Mouse (Mus musculus): ENCODE data around the gene Vangl1. TPM values are rescaled to one million over a fixed set of nuclear protein-coding genes. Genes with fewer than 3 reads are reported as not detected.

Gene Vangl1
- polyA plus RNA-seq, 1 experiment from 2014 or later, result 13.4 TPM

DNA sequence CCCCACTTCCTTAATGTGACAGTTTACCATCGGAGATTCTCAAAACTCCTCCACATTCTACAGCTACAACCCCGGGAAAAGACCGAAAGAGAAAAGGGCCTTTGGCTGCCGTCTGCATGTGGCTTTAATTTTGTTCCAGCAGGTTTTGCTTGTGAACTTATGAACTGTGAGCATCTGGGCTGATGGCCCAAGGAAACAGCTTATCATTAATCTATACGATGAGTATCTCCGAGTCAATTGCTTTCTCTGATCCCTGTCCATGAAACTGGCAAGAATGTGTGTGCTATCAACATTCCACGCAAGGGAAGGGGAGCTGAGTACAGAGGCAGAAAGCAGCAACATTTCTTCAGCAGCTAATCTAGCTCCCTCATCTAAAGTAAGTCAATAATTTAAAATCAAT is 54.6 kb downstream of the Vangl1 start:
- DNase-seq (ENCODE audit: low spot score), result peak; percentile 17
- Histone ChIP-seq H3K4me2 (ENCODE audit: low read depth) (no peak overlapping the region), H3K9me3 (ENCODE audit: control insufficient read depth, low read length) (no peaks in the 10 kb centered on the region), H3K4me3 (ENCODE audit: low read depth, low read length) (no peak overlapping the region), H3K9ac (ENCODE audit: low read length) (no peak overlapping the region), H3K4me1 (ENCODE audit: control insufficient read depth, insufficient read depth, low read length) (peaks cover 6% of the 10 kb centered on the region), H3K27me3 (ENCODE audit: control insufficient read depth, insufficient read depth, low read length) (no peaks in the 10 kb centered on the region), H3K36me3 (ENCODE audit: control insufficient read depth, insufficient read depth, low read length) (no peaks in the 10 kb centered on the region), H3K27ac (ENCODE audit: low read depth, low read length) (no peak overlapping the region)
- no peak for ATAC-seq (ENCODE audit: insufficient read depth, low FRiP score, low TSS enrichment)
- 53% methylated on average over 7 of the region's 7 CpGs for WGBS

DNA sequence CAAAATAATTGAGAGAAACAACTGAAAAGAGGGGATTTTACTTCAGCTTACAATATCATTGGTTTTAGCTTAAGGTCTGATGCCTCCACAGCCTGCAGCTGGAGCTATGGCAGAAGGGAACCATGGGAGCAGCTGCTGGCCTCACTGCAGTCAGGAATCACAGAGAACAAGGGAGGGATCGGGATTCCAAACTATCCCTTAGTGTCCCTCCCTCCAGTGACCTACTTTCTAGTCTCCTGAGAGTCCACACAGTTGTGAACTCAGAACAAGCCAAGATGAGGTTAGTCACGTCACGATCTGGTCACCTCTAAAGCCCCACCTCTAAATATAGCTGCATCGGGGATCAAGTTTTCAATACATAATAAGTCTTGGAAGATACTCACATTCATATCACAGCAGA is 57.3 kb downstream of the Vangl1 start:
- ATAC-seq (ENCODE audit: insufficient read depth, low FRiP score, low TSS enrichment), result no peak
- WGBS, result 77% methylated on average over 4 of the region's 4 CpGs

DNA sequence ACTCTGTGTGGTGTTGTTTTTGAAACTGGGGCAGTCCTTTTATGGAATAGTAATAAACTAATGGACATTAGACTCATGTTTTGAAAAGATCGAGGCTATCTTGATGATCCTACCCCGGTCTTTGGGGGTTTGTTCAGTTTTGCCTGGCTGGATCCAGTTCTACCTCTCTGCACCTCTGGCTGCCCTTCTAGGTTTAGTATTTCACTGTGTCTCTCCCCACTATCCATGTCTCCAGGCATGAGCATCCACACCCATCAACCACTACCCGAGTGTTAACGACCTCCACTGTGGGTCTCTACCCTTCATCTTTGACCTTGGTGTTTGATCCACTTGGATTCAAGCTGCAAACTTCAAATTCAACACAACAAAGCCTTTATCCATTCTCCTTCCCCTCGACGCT is 58.1 kb downstream of the Vangl1 start:
- Histone ChIP-seq H3K9ac (ENCODE audit: low read length) (no peak overlapping the region), H3K27me3 (ENCODE audit: control insufficient read depth, insufficient read depth, low read length) (no peaks in the 10 kb centered on the region), H3K27ac (ENCODE audit: low read depth, low read length) (no peak overlapping the region), H3K4me2 (ENCODE audit: low read depth) (no peak overlapping the region), H3K4me1 (ENCODE audit: control insufficient read depth, insufficient read depth, low read length) (peaks cover 6% of the 10 kb centered on the region), H3K9me3 (ENCODE audit: control insufficient read depth, low read length) (no peaks in the 10 kb centered on the region), H3K36me3 (ENCODE audit: control insufficient read depth, insufficient read depth, low read length) (no peaks in the 10 kb centered on the region), H3K4me3 (ENCODE audit: low read depth, low read length) (no peak overlapping the region)
- ATAC-seq (ENCODE audit: insufficient read depth, low FRiP score, low TSS enrichment) (no peak), DNase-seq (ENCODE audit: low spot score) (no peak)
- WGBS, result 69% methylated on average over 6 of the region's 6 CpGs

More for the DNA sequence above, 57.3 kb downstream of the Vangl1 start:
- no peak overlapping the region for H3K27ac ChIP-seq (ENCODE audit: low read depth, low read length)
- no peaks in the 10 kb centered on the region for H3K9me3 ChIP-seq (ENCODE audit: control insufficient read depth, low read length)
- H3K4me2 ChIP-seq (ENCODE audit: low read depth), result no peak overlapping the region
- H3K36me3 ChIP-seq (ENCODE audit: control insufficient read depth, insufficient read depth, low read length), result no peaks in the 10 kb centered on the region
- no peak overlapping the region for H3K9ac ChIP-seq (ENCODE audit: low read length)
- no peak overlapping the region for H3K4me3 ChIP-seq (ENCODE audit: low read depth, low read length)
- DNase-seq (ENCODE audit: low spot score), result no peak
- H3K4me1 ChIP-seq (ENCODE audit: control insufficient read depth, insufficient read depth, low read length), result peaks cover 6% of the 10 kb centered on the region
- no peaks in the 10 kb centered on the region for H3K27me3 ChIP-seq (ENCODE audit: control insufficient read depth, insufficient read depth, low read length)

DNA sequence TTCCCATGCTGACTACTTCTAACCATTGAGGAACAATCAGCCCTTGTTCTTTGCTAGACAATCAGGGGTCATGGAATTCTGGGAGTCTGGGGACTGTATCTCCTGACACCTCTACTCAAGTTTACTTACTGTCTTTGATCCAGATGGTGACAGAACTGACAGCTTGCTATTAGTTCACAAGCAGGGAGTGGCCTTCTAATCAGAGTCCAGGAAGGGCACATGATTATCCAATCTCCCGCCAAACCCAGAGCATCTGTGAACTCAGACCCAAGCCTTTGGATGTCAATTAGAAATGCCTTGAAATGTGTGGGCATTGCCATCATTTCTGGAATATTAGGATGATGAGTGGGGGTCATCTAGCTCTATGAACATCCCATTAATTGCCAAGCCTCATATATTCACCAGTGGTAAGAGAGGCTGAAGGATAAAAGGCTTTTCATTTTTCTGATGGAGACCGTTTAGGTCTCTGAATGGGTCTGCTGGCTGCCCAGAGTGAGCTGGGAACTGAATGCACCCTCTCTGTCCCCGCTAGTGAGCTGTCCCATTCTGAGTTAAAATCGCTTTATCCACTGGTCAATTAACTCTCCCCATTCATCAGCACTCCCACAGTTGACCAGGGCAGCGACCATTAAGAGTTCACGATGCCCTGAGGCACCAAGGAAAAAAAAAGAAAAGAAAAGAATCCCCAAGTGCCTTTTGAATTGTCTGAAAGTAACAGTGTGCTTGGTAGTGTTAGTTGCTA is 58.7 kb downstream of the Vangl1 start:
- H3K36me3 ChIP-seq (ENCODE audit: control insufficient read depth, insufficient read depth, low read length), result no peaks in the 10 kb centered on the region
- H3K4me1 ChIP-seq (ENCODE audit: control insufficient read depth, insufficient read depth, low read length), result peaks cover 6% of the 10 kb centered on the region
- no peak overlapping the region for H3K4me2 ChIP-seq (ENCODE audit: low read depth)
- H3K9me3 ChIP-seq (ENCODE audit: control insufficient read depth, low read length), result no peaks in the 10 kb centered on the region
- no peak overlapping the region for H3K27ac ChIP-seq (ENCODE audit: low read depth, low read length)
- WGBS, result 29% methylated on average over 6 of the region's 6 CpGs
- H3K4me3 ChIP-seq (ENCODE audit: low read depth, low read length), result no peak overlapping the region
- DNase-seq (ENCODE audit: low spot score) (peak; percentile 16), ATAC-seq (ENCODE audit: insufficient read depth, low FRiP score, low TSS enrichment) (no peak)
- H3K9ac ChIP-seq (ENCODE audit: low read length), result no peak overlapping the region
- no peaks in the 10 kb centered on the region for H3K27me3 ChIP-seq (ENCODE audit: control insufficient read depth, insufficient read depth, low read length)

DNA sequence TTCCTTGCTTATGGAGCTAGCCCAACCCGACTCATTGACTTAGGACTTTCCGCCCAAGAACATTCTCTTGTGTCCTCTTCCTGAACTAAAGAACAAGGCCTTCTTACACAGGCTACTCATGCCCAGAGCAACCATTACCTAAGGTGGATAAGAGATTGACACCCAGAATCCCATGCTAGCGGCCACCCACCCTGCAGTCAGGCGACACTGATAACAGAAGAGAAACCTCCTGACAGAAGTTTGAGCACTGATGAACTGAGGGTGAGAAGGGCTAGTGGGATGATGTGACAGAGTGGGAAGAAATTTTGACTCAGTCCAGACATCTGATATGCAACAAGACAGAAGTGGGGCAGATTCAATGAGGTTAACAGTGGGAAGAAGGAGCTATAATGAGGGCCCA is 60.1 kb downstream of the Vangl1 start:
- H3K27me3 ChIP-seq (ENCODE audit: control insufficient read depth, insufficient read depth, low read length), result no peaks in the 10 kb centered on the region
- ATAC-seq (ENCODE audit: insufficient read depth, low FRiP score, low TSS enrichment) (no peak), DNase-seq (ENCODE audit: low spot score) (no peak)
- no peak overlapping the region for H3K9ac ChIP-seq (ENCODE audit: low read length)
- peaks cover 3% of the 10 kb centered on the region; the same call in 1 of the 2 replicates for H3K4me1 ChIP-seq (ENCODE audit: control insufficient read depth, insufficient read depth, low read length)
- H3K36me3 ChIP-seq (ENCODE audit: control insufficient read depth, insufficient read depth, low read length), result no peaks in the 10 kb centered on the region
- H3K4me2 ChIP-seq (ENCODE audit: low read depth), result no peak overlapping the region
- H3K27ac ChIP-seq (ENCODE audit: low read depth, low read length), result no peak overlapping the region
- H3K9me3 ChIP-seq (ENCODE audit: control insufficient read depth, low read length), result no peaks in the 10 kb centered on the region
- H3K4me3 ChIP-seq (ENCODE audit: low read depth, low read length), result no peak overlapping the region
- 89% methylated on average over 4 of the region's 4 CpGs for WGBS

DNA sequence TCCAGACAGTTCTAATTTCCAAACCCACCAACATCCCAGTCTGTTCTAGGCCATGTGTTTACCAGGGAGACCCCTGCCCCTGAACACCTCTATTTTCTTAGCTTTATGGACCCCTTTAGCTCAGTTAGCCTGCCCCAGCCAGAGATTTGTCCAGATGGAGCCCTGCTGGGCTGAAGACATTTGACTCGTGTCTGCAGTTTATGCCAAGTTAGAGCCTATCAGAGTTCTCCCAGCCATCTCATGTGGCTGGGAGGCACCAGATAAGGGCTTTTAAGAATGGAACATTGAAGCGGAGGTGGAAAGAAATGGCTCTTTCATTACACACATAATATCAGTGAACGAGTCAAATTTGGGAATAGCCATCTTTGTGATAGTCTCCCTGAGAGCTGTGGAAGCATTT is 61.0 kb downstream of the Vangl1 start:
- Histone ChIP-seq H3K4me2 (ENCODE audit: low read depth) (no peak overlapping the region), H3K27me3 (ENCODE audit: control insufficient read depth, insufficient read depth, low read length) (no peaks in the 10 kb centered on the region), H3K4me1 (ENCODE audit: control insufficient read depth, insufficient read depth, low read length) (peaks cover 3% of the 10 kb centered on the region; the same call in 1 of the 2 replicates), H3K9me3 (ENCODE audit: control insufficient read depth, low read length) (no peaks in the 10 kb centered on the region), H3K4me3 (ENCODE audit: low read depth, low read length) (no peak overlapping the region), H3K9ac (ENCODE audit: low read length) (no peak overlapping the region), H3K27ac (ENCODE audit: low read depth, low read length) (no peak overlapping the region), H3K36me3 (ENCODE audit: control insufficient read depth, insufficient read depth, low read length) (no peaks in the 10 kb centered on the region)
- WGBS, result 85% methylated on average over 3 of the region's 3 CpGs
- DNase-seq (ENCODE audit: low spot score) (no peak), ATAC-seq (ENCODE audit: insufficient read depth, low FRiP score, low TSS enrichment) (no peak)

DNA sequence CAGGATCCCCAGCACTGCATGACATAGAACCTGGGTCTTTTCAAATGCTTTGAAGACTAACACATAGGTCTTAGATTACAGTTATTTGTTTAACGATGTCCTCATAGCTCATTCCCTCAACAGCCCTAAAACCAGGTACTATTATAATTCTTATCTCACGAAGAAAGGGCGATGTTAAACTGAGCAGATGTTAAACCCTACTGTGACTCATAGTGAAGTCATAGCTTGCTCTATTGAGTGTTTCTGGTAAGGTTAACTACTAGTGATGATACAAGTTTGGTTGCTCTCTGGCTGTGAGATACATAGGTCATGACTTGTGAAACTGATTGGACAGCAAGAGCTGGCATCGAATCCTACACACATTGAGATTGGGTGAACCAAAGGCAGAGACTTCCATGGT is 61.5 kb downstream of the Vangl1 start:
- no peaks in the 10 kb centered on the region for H3K27me3 ChIP-seq (ENCODE audit: control insufficient read depth, insufficient read depth, low read length)
- H3K9me3 ChIP-seq (ENCODE audit: control insufficient read depth, low read length), result no peaks in the 10 kb centered on the region
- no peaks in the 10 kb centered on the region for H3K36me3 ChIP-seq (ENCODE audit: control insufficient read depth, insufficient read depth, low read length)
- no peak for ATAC-seq (ENCODE audit: insufficient read depth, low FRiP score, low TSS enrichment)
- peaks cover 3% of the 10 kb centered on the region; the same call in 1 of the 2 replicates for H3K4me1 ChIP-seq (ENCODE audit: control insufficient read depth, insufficient read depth, low read length)
- H3K4me3 ChIP-seq (ENCODE audit: low read depth, low read length), result no peak overlapping the region
- no peak overlapping the region for H3K4me2 ChIP-seq (ENCODE audit: low read depth)
- DNase-seq (ENCODE audit: low spot score), result no peak
- no peak overlapping the region for H3K27ac ChIP-seq (ENCODE audit: low read depth, low read length)
- WGBS, result 96% methylated on average over 4 of the region's 4 CpGs
- no peak overlapping the region for H3K9ac ChIP-seq (ENCODE audit: low read length)

DNA sequence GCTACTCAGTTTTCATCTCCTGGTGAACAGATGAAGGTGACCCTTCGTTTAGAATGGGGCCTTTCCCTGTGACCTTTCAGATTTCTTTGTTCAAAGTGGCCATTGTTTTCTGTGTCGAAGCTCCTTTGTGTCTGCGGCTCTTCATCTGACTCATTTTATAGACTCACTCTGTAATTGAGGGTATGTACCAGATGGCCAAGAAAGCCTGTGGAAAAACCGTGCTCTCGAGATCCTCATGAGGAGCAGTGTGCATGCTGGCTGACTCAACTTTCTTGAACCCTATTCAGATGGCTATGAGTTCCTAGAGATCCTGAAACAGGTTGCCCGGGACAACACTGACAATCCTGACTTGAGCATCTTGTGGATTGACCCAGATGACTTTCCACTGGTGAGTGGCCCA is 62.6 kb downstream of the Vangl1 start:
- ATAC-seq (ENCODE audit: insufficient read depth, low FRiP score, low TSS enrichment) (no peak), DNase-seq (ENCODE audit: low spot score) (no peak)
- Histone ChIP-seq H3K9ac (ENCODE audit: low read length) (no peak overlapping the region), H3K4me1 (ENCODE audit: control insufficient read depth, insufficient read depth, low read length) (peaks cover 3% of the 10 kb centered on the region; the same call in 1 of the 2 replicates), H3K27ac (ENCODE audit: low read depth, low read length) (no peak overlapping the region), H3K4me3 (ENCODE audit: low read depth, low read length) (no peak overlapping the region), H3K9me3 (ENCODE audit: control insufficient read depth, low read length) (no peaks in the 10 kb centered on the region), H3K36me3 (ENCODE audit: control insufficient read depth, insufficient read depth, low read length) (no peaks in the 10 kb centered on the region), H3K27me3 (ENCODE audit: control insufficient read depth, insufficient read depth, low read length) (no peaks in the 10 kb centered on the region), H3K4me2 (ENCODE audit: low read depth) (no peak overlapping the region)
- WGBS, result 38% methylated on average over 6 of the region's 6 CpGs

DNA sequence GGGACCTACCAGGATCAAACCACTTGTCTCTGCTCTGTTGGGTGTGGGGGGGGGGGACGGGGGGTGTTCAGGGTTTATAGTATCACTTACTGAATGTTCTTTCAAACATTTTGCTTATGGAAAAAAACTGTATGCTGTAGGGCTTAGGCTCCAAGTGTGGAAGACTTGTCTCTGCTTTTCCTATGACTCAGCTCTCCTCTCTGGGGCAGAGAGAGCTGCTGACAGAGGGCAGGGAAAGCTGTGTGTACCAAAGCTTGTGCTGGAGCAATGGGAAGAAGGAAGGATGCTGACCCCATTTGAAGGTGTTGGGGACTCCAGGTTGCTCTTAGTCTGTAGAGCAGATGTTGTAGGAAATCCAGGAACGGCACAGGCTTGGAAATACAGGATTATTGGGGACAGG is 63.0 kb downstream of the Vangl1 start:
- Histone ChIP-seq H3K4me3 (ENCODE audit: low read depth, low read length) (no peak overlapping the region), H3K36me3 (ENCODE audit: control insufficient read depth, insufficient read depth, low read length) (no peaks in the 10 kb centered on the region), H3K9ac (ENCODE audit: low read length) (no peak overlapping the region), H3K9me3 (ENCODE audit: control insufficient read depth, low read length) (no peaks in the 10 kb centered on the region), H3K27ac (ENCODE audit: low read depth, low read length) (no peak overlapping the region), H3K4me1 (ENCODE audit: control insufficient read depth, insufficient read depth, low read length) (no peaks in the 10 kb centered on the region; the same call in 1 of the 2 replicates), H3K27me3 (ENCODE audit: control insufficient read depth, insufficient read depth, low read length) (no peaks in the 10 kb centered on the region), H3K4me2 (ENCODE audit: low read depth) (no peak overlapping the region)
- 62% methylated on average over 2 of the region's 2 CpGs for WGBS
- DNase-seq (ENCODE audit: low spot score), result no peak
- no peak for ATAC-seq (ENCODE audit: insufficient read depth, low FRiP score, low TSS enrichment)
